Mouse (Mus musculus) left cerebral cortex, postnatal 36 days (tissue): ENCODE measurements around the gene Elfn1. TPM values are rescaled to one million over a fixed set of nuclear protein-coding genes. Genes with fewer than 3 reads are reported as not detected.

Experiments used
- DNase-seq, 2 experiments: peaks; one replicate each; pipeline ENCODE4 v3.0.0; 2021 to 2022; ENCODE audit warnings: low spot score in 2 of 2, mixed read lengths in 1 of 2
- intact Hi-C: fragments of 180-260 bp; cut with DNase I; formaldehyde crosslinking; loops from one replicate; pipeline ENCODE4 v1.15.1; 2025
- total RNA-seq, 2 experiments: library from RNA; stranded (reverse); gene quantifications; 2 replicates each; pipeline ENCODE4 v1.2.3; 2021

Elfn1 gene
- 10 to 100 TPM; 32.8 to 34.6 TPM for total RNA-seq

GRCm38 (mm10) chr5:139907714-139908242 lies at the start of gene Elfn1:
TSS of gene Elfn1 (plus strand) at chr5:139907943.
- DNase-seq, result no peak
- intact Hi-C loops, result loop anchor here (2.0 to 5.0 kb wide), 2 partner anchors 233 to 385 kb away; no protein-coding TSS in a partner anchor

DNA sequence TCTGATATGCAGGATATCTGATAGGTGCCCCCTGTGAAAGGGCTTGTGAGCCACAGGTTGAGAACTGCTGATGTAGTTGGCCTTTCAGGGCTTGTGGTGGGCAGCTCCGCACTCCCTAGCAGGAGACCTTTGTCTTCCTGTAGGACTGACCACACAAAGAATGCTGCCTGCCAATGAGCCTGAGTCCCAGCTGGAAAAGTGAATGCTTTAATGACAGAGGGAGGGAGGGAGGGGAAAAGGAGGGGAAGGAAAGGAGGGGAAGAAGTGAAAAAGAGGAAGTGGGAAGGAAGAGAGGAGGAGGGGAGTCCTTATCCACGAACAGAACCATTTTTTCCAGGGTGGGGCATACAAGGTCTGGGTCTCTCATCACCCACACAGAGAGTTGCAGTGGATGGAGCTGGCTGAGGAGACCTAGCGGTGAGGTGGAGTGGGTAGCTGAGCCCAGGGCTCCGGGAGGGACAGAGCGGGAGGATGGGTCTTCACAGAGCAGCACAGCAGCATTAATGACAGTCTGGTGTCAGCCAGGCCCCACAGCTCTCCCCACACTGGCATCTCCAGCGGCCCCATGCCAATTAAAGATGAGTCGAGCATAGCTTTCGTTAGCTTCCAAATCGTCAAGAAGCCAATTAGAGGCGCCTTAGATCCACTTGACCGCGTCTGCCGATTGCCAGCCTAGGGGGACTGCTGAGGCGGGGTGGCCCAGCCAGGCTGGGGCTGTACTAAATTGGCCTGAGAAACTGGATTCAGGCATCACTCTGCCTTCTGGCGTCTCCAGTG lies 47.2 kb upstream of the Elfn1 start:
- intact Hi-C loops, result no loop called here

GRCm38 (mm10) chr5:139862759-139863158 lies 45.0 kb upstream of the Elfn1 start:
- intact Hi-C loops, result no loop called here
- peak in 1 of 2 experiments; percentile 9 for DNase-seq

More for the DNA sequence above, 47.2 kb upstream of the Elfn1 start:
- DNase-seq, result no peak

DNA sequence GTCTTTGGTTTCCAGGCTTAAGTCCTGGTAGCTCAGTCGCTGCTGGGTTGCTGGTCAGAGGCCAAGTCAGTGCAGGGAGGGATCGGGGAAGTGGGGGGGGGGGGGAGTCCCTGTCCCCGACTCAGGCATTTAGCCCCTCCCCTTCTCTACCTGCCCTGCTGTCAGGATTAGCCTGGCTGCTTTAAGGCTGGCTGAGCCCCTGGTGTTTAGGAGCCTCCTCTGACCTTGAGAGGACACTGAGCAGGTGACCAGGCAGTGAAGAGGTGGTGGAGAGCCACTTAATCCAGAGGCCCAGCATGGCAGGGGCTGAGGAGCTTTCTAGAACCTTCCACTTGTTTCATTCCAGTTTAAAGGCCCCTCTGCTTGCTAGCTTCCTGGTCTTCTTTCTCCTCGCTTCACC lies 36.9 kb upstream of the Elfn1 start:
- no peak for DNase-seq
- intact Hi-C loops, result no loop called here

DNA sequence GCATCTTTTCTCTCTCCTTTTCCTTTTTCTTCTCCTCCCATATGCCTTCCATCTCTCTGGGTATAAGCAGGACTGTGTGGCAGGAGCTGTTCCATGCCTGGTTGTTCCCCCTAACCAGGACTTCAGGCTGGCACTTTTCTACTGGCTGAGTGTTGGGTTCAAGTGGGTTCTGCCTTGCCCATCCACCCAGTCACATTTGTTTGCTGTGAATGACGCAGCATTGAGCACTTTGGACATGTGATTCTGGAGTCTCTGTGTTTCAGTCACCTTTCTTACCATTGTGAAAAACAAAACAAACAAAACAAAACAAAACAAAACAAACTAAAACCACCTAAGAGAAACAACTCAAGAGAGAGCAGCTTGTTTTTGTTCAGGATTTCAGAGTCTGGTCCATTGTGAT lies 36.2 kb upstream of the Elfn1 start:
- no peak for DNase-seq
- intact Hi-C loops, result no loop called here

GRCm38 (mm10) chr5:139877563-139877962 lies 30.2 kb upstream of the Elfn1 start:
- intact Hi-C loops, result no loop called here
- no peak for DNase-seq

GRCm38 (mm10) chr5:139879694-139880093 lies 28.0 kb upstream of the Elfn1 start:
- no peak for DNase-seq
- intact Hi-C loops, result no loop called here

GRCm38 (mm10) chr5:139881161-139881560 lies 26.6 kb upstream of the Elfn1 start:
- no peak for DNase-seq
- intact Hi-C loops, result no loop called here

- no peak for DNase-seq
- intact Hi-C loops, result no loop called here
These were observed 19.1 kb upstream of the Elfn1 start for GRCm38 (mm10) chr5:139888624-139889023.

- intact Hi-C loops, result no loop called here
- DNase-seq, result no peak
These were observed 18.4 kb upstream of the Elfn1 start for GRCm38 (mm10) chr5:139889370-139889769.

DNA sequence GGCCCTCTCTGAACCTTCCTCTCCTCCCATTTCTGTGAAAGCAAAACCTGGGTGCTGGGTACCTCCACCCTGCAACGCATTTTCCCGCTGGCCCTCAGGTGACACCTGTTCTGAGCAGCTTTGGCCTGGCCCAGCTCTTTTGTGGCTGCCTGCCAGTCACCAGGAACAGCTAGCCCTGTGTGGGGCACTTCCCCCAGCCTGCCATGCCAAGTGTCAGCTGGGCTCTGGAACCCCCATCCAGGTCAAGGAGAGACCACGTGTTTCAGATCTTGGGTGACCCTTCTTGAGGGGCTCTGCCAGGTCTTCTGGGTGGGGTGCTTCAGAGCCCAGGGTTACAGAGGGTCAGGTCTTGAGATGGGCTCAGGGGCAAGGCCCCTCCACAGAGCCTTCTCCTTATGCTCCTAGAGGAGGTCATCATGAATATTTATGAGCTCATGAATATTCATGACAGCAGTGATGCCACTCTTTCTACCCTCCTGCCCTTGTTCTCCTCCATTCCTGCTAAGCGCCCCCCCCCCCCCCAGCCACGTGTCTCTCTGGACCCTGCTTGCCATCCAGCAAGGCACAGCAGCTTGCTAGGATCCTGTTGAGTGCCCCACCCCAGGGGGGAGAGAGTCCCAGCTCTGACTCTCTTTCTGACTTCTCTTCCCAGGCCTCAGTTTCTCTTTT lies 15.3 kb upstream of the Elfn1 start:
- intact Hi-C loops, result no loop called here
- DNase-seq, result no peak

- DNase-seq, result no peak
- intact Hi-C loops, result no loop called here
These were observed 14.8 kb upstream of the Elfn1 start for GRCm38 (mm10) chr5:139892995-139893345.

GRCm38 (mm10) chr5:139894025-139894508 lies 13.7 kb upstream of the Elfn1 start:
- intact Hi-C loops, result no loop called here
- no peak for DNase-seq

DNA sequence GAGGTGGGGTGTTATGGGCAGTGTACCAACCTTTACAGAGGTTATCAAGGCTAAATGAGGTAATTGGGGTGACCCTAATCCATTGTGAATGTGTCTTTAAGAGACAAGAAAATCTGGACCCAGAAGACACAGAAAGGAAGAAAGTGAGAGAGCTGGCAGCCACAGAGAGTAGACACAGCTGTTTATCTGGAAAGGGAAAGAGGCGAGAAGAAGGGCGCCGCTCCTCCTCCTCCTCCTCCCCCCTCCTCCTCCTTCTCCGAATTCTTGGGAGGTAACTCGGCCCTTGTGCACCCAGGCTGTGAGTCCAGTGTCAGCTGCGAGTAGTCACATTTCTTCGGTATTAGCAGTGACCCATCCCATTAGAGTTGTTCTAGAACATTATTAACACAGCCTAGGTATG lies 8.7 kb upstream of the Elfn1 start:
- intact Hi-C loops, result no loop called here
- no peak for DNase-seq

DNA sequence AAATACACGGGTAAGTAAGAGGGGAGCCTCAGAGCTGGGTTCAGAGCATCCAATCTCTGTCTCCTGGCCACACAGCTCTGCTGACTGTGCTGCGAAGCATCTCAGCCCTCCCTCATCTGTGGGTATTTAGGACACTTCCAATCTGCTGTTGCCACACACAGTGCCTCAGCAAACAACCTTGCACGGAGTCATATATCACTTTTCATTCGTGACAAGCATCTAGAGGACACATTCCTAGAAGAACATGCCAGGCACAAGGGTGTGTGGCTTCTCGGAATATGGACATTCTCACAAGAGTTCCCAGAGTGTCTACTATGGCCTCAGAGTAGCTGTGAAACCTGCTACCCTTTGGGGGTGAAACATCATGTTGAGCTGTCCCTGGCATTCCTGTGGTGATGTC lies 2.6 kb upstream of the Elfn1 start:
- DNase-seq, result no peak
- intact Hi-C loops, result loop anchor here (5.0 kb wide), 1 partner anchor 387 kb away; no protein-coding TSS in a partner anchor

GRCm38 (mm10) chr5:139906507-139906906 lies 1.2 kb upstream of the Elfn1 start:
- no peak for DNase-seq
- intact Hi-C loops, result loop anchor here (2.0 to 5.0 kb wide), 2 partner anchors 234 to 386 kb away; no protein-coding TSS in a partner anchor

DNA sequence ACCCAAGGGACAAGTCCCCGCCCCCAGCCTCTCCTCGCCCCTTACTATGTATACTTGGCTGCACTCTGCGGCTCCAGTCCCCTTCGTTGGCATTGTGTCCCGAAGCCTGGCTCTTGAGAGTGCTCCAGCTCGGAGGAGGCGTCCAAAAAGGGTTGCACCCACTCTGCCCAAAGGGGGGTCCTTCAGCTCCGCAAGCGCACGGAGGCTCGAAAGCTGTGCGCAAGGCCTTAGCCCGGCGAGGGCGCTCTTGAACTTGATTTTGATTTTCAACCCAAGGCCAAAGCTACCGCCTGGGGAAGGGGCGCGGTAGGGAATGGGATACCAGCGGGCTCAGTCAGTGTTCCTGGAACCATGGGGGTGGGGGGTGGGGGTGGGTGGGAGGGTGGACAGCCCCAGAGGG lies 502 bp upstream of the Elfn1 start:
- intact Hi-C loops, result loop anchor here (2.0 to 5.0 kb wide), 2 partner anchors 234 to 385 kb away; no protein-coding TSS in a partner anchor
- no peak for DNase-seq

- intact Hi-C loops, result loop anchor here (5.0 kb wide), 1 partner anchor 384 kb away; no protein-coding TSS in a partner anchor
- peak in 1 of 2 experiments; percentile 46 for DNase-seq
These were observed 584 bp downstream of the Elfn1 start for GRCm38 (mm10) chr5:139908243-139908810.

- intact Hi-C loops, result loop anchor here (5.0 kb wide), 1 partner anchor 383 kb away; no protein-coding TSS in a partner anchor
- no peak for DNase-seq
These were observed 1.3 kb downstream of the Elfn1 start for GRCm38 (mm10) chr5:139908811-139909627.
